Mouse (Mus musculus): Measurements from ENCODE around the gene Necab3.

- TF ChIP-seq CTCF (IDR thresholded peaks at IDR 0.05; ENCODE audit: low read depth) (no peak), EP300 (IDR thresholded peaks at IDR 0.05; ENCODE audit: low read depth) (no peak)
These were observed 58.9 kb downstream of the Necab3 start for GRCm38 (mm10) chr2:154499717-154500247.
